8 mouse cellular contexts compared by ENCODE assay signal in genomic region chr5:24266344-24267295, GRCm38 (mm10).
A peak's percentile ranks its signal among the peaks of the same experiment; 100 is the strongest.
DNase-seq lines count a peak whose midpoint lies in the region; ATAC-seq and TF ChIP-seq lines count a peak whose summit lies in the region.

No protein-coding gene starts in this region.

- H3K9ac ChIP-seq in kidney, embryonic 15.5 days: no peak overlapping the region

- no peak for TF ChIP-seq POLR2A in bone marrow macrophage, adult 2 months (IDR thresholded peaks at IDR 0.05; ENCODE audit: borderline replicate concordance, low read depth, low read length)
- peak; percentile 60 for TF ChIP-seq POLR2A in embryonic fibroblast, embryonic 13.5 days (IDR thresholded peaks at IDR 0.05; ENCODE audit: low read depth, low read length)

- H3K4me1 ChIP-seq in bone marrow macrophage, adult 2 months (ENCODE audit: control insufficient read depth, insufficient read depth, low read length): peaks cover 45% of the 10 kb centered on the region
- H3K4me1 ChIP-seq in embryonic fibroblast, embryonic 13.5 days (ENCODE audit: control insufficient read depth, insufficient read depth, low read length): peaks cover 11% of the 10 kb centered on the region
- H3K4me1 ChIP-seq in heart, embryonic 10.5 days: peaks cover 39% of the 10 kb centered on the region
- peaks cover 21% of the 10 kb centered on the region for H3K4me1 ChIP-seq in kidney, embryonic 15.5 days

- H3K27ac ChIP-seq in bone marrow macrophage, adult 2 months (ENCODE audit: insufficient read depth, low read depth, low read length): peak overlapping the region; percentile 89
- H3K27ac ChIP-seq in embryonic fibroblast, embryonic 13.5 days (ENCODE audit: insufficient read depth, low read length): peak overlapping the region; percentile 93
- H3K27ac ChIP-seq in heart, embryonic 10.5 days: peak overlapping the region; percentile 82
- H3K27ac ChIP-seq in kidney, embryonic 15.5 days: peak overlapping the region; percentile 56; the same call in 1 of the 2 replicates

- DNase-seq in B cell, adult 2 months: peak; percentile 87
- peak; percentile 92 for DNase-seq in heart, embryonic 10.5 days (ENCODE audit: low spot score)
- peak; percentile 78 for DNase-seq in liver
- DNase-seq in spleen, postnatal 4 days (ENCODE audit: low spot score in 2 of 2): peak; percentile 68 to 88

- no peaks in the 10 kb centered on the region for H3K27me3 ChIP-seq in heart, embryonic 10.5 days (ENCODE audit: insufficient read depth, poor library complexity, severe bottlenecking)
- no peaks in the 10 kb centered on the region for H3K27me3 ChIP-seq in kidney, embryonic 15.5 days

- peak; percentile 99 for TF ChIP-seq CTCF in bone marrow macrophage, adult 2 months (IDR thresholded peaks at IDR 0.05; ENCODE audit: low read depth, low read length)
- peak; percentile 93 for TF ChIP-seq CTCF in embryonic fibroblast, embryonic 13.5 days (IDR thresholded peaks at IDR 0.05; ENCODE audit: borderline replicate concordance, insufficient read depth, low read length)

- H3K36me3 ChIP-seq in heart, embryonic 10.5 days: no peaks in the 10 kb centered on the region
- H3K36me3 ChIP-seq in kidney, embryonic 15.5 days: no peaks in the 10 kb centered on the region

- ATAC-seq in kidney, embryonic 15.5 days (replicated peaks; ENCODE audit: low FRiP score): peak; percentile 86
- peak; percentile 82 for ATAC-seq in monocyte, adult 5-6 weeks (replicated peaks; ENCODE audit: insufficient number of reproducible peaks, low FRiP score, low TSS enrichment, poor library complexity, severe bottlenecking)

- WGBS in heart, embryonic 10.5 days: 2% methylated on average over 16 of the region's 16 CpGs
- 3% methylated on average over 16 of the region's 16 CpGs for WGBS in kidney, embryonic 15.5 days

- peak overlapping the region; percentile 58 for H3K4me2 ChIP-seq in kidney, embryonic 15.5 days

- peak overlapping the region; percentile 24 for H3K4me3 ChIP-seq in bone marrow macrophage, adult 2 months (ENCODE audit: insufficient read depth, low read length)
- H3K4me3 ChIP-seq in embryonic fibroblast, embryonic 13.5 days (ENCODE audit: insufficient read depth, low read length): no peak overlapping the region
- H3K4me3 ChIP-seq in heart, embryonic 10.5 days: peak overlapping the region; percentile 51
- H3K4me3 ChIP-seq in kidney, embryonic 15.5 days (replicated peaks): peak overlapping the region; percentile 28

- H3K9me3 ChIP-seq in heart, embryonic 10.5 days: no peaks in the 10 kb centered on the region
- H3K9me3 ChIP-seq in kidney, embryonic 15.5 days (replicated peaks): no peaks in the 10 kb centered on the region
